ENCODE assay signal across 30 mouse cellular contexts in the genomic region with DNA sequence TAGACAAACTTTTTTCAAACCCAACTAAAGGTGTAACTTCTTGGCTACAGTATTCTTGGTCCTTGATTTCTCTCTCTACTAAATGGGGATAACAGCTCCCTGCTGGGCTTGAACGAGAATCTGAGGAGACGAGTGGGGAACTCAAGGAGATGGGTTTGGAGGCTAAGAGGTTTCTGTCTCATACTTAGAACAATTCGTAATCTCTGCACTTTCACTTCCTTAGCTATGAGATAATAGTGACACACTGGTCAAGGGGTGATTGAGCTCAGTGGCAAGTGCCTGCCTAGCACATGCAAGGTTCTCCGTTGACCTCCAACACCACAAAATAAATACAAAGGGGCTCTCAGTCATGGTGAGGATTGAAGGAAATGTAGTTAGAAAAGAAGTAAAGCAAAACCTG.
"Had no signal": no experiment of that assay in that cellular context is flagged by ENCODE, and none has a peak within 500 bp of the region (broad histone marks: within the 10 kb centered on the region; RNA-seq: fewer than 3 reads in every experiment).

No protein-coding gene starts in this region.

- DNase-seq: left cerebral cortex, postnatal 4 days; liver; liver, embryonic 13.5 days; liver, postnatal 0 days; lung, adult 18-20 months; lung, adult 2 months; lung, embryonic 14.5 days; lung, postnatal 10 days; lung, postnatal 14 days; lung, postnatal 36 days; lung, postnatal 4 days; midbrain, embryonic 14.5 days had no signal

- H3K4me3 ChIP-seq: limb, embryonic 10.5 days; limb, embryonic 12.5 days; limb, embryonic 13.5 days; limb, embryonic 15.5 days; liver, embryonic 12.5 days; liver, embryonic 13.5 days; liver, embryonic 15.5 days; lung, embryonic 15.5 days; megakaryocyte, embryonic 14.5 days; midbrain, embryonic 10.5 days; midbrain, embryonic 12.5 days; midbrain, embryonic 13.5 days; midbrain, embryonic 15.5 days; myocyte had no signal

- H3K27ac ChIP-seq: limb, embryonic 10.5 days; limb, embryonic 12.5 days; limb, embryonic 13.5 days; limb, embryonic 15.5 days; liver, embryonic 12.5 days; liver, embryonic 13.5 days; liver, embryonic 14.5 days; liver, embryonic 15.5 days; lung, embryonic 15.5 days; macrophage; midbrain, embryonic 10.5 days; midbrain, embryonic 12.5 days; midbrain, embryonic 13.5 days; midbrain, embryonic 15.5 days had no signal

- ATAC-seq: liver, embryonic 12.5 days; liver, postnatal 0 days; lung, postnatal 0 days; midbrain, embryonic 13.5 days; midbrain, embryonic 15.5 days; midbrain, embryonic 16.5 days had no signal

- H3K4me1 ChIP-seq: liver, embryonic 12.5 days; liver, embryonic 13.5 days; liver, embryonic 15.5 days had no signal

- H3K4me2 ChIP-seq: limb, embryonic 12.5 days; limb, embryonic 13.5 days; limb, embryonic 15.5 days; liver, embryonic 12.5 days; liver, embryonic 13.5 days; liver, embryonic 15.5 days; lung, embryonic 14.5 days; lung, embryonic 15.5 days; midbrain, embryonic 11.5 days; midbrain, embryonic 12.5 days; midbrain, embryonic 13.5 days; midbrain, embryonic 15.5 days had no signal

- H3K36me3 ChIP-seq: limb, embryonic 10.5 days; limb, embryonic 15.5 days; liver, embryonic 12.5 days; liver, embryonic 13.5 days; liver, embryonic 15.5 days; lung, embryonic 15.5 days; midbrain, embryonic 15.5 days had no signal

- H3K9me3 ChIP-seq: limb, embryonic 10.5 days; limb, embryonic 15.5 days; liver, embryonic 12.5 days; liver, embryonic 13.5 days; liver, embryonic 15.5 days; lung, embryonic 15.5 days; midbrain, embryonic 12.5 days; midbrain, embryonic 13.5 days; midbrain, embryonic 15.5 days had no signal

- H3K27me3 ChIP-seq: liver, embryonic 13.5 days; liver, embryonic 15.5 days; lung, embryonic 15.5 days; midbrain, embryonic 12.5 days; midbrain, embryonic 13.5 days; midbrain, embryonic 15.5 days had no signal

- H3K9ac ChIP-seq: limb, embryonic 12.5 days; limb, embryonic 13.5 days; limb, embryonic 15.5 days; liver, embryonic 12.5 days; liver, embryonic 13.5 days; liver, embryonic 14.5 days; liver, embryonic 15.5 days; liver, postnatal 0 days; lung, embryonic 14.5 days; lung, embryonic 15.5 days; midbrain, embryonic 12.5 days; midbrain, embryonic 13.5 days; midbrain, embryonic 15.5 days had no signal
